Mouse (Mus musculus) midbrain, postnatal 0 days (tissue): ENCODE data around the gene Ctdspl. TPM values are rescaled to one million over a fixed set of nuclear protein-coding genes. Genes with fewer than 3 reads are reported as not detected.

Experiments
- ATAC-seq: fragments of 200-750 bp; cut with Nextera tagmentation; 2 replicates; pipeline ENCODE4 v1.8.0; 2017; ENCODE audit warnings: moderate number of reproducible peaks, mild to moderate bottlenecking, moderate TSS enrichment, moderate library complexity; ENCODE audit not compliant: low FRiP score
- DNase-seq: peaks from one replicate; pipeline ENCODE4 v3.0.0-alpha.2; 2015; ENCODE audit warnings: low spot score
- H3K27ac ChIP-seq: fragments of 300-500 bp; sonication (generic); 2 replicates; pipeline ENCODE4 v1.5.1; 2014; ENCODE audit warnings: low read depth, mild to moderate bottlenecking, low read length, mixed read lengths
- H3K27me3 ChIP-seq: fragments of 300-500 bp; sonication (generic); 2 replicates; pipeline ENCODE4 v1.6.1; 2014; ENCODE audit warnings: low read length, control low read depth, mixed read lengths; ENCODE audit not compliant: insufficient read depth
- H3K36me3 ChIP-seq: fragments of 300-500 bp; sonication (generic); 2 replicates; pipeline ENCODE4 v1.6.1; 2014; ENCODE audit warnings: low read length, control low read depth, mixed read lengths; ENCODE audit not compliant: insufficient read depth
- H3K4me1 ChIP-seq: fragments of 300-500 bp; sonication (generic); 2 replicates; pipeline ENCODE4 v1.6.1; 2014; ENCODE audit warnings: mild to moderate bottlenecking, control low read depth, antibody characterized with exemption, low read length, mixed read lengths; ENCODE audit not compliant: insufficient read depth
- H3K4me2 ChIP-seq: fragments of 300-500 bp; sonication (generic); 2 replicates; pipeline ENCODE4 v1.6.1; 2014; ENCODE audit warnings: low read depth, mild to moderate bottlenecking, low read length, mixed read lengths; ENCODE audit not compliant: poor library complexity, severe bottlenecking
- H3K4me3 ChIP-seq: fragments of 300-500 bp; sonication (generic); 2 replicates; pipeline ENCODE4 v1.5.1; 2014; ENCODE audit warnings: low read depth, mild to moderate bottlenecking, low read length, moderate library complexity
- H3K9ac ChIP-seq: fragments of 300-500 bp; sonication (generic); replicated peaks from 2 replicates; pipeline ENCODE4 v1.6.1; 2014; ENCODE audit warnings: mild to moderate bottlenecking, low read length, moderate library complexity, mixed read lengths; ENCODE audit not compliant: poor library complexity, severe bottlenecking
- H3K9me3 ChIP-seq: fragments of 300-500 bp; sonication (generic); 2 replicates; pipeline ENCODE4 v1.6.1; 2016; ENCODE audit warnings: low read length, control low read depth
- CTCF ChIP-seq: IDR thresholded peaks from 2 replicates; pipeline ENCODE4 v1.5.1; 2016; ENCODE audit warnings: antibody characterized with exemption, mild to moderate bottlenecking
- WGBS: fragments of 180-500 bp; shearing (Covaris S2); extraction: QIAGEN DNeasy Blood & Tissue Kit; methylation state at CpG from one replicate; pipeline ENCODE4 v1.1.7; 2014; 5-methylcytosine and 5-hydroxymethylcytosine counted together
- polyA plus RNA-seq: library from polyadenylated mRNA; unstranded; fragments of >200 nt; fragmentation: Nextera tagmentation; extraction: Ambion mirVana; gene quantifications from 2 replicates; pipeline ENCODE4 v1.2.1, GENCODE M21; 2015
- total RNA-seq: library from RNA; depleted of rRNA; stranded (reverse); fragments of >200 nt; gene quantifications from 2 replicates; pipeline ENCODE4 v1.2.3, GENCODE M21; 2014

Gene Ctdspl
- total and polyA plus RNA-seq, 2 experiments from 2014 or later: 7.1 to 11.9 TPM

DNA sequence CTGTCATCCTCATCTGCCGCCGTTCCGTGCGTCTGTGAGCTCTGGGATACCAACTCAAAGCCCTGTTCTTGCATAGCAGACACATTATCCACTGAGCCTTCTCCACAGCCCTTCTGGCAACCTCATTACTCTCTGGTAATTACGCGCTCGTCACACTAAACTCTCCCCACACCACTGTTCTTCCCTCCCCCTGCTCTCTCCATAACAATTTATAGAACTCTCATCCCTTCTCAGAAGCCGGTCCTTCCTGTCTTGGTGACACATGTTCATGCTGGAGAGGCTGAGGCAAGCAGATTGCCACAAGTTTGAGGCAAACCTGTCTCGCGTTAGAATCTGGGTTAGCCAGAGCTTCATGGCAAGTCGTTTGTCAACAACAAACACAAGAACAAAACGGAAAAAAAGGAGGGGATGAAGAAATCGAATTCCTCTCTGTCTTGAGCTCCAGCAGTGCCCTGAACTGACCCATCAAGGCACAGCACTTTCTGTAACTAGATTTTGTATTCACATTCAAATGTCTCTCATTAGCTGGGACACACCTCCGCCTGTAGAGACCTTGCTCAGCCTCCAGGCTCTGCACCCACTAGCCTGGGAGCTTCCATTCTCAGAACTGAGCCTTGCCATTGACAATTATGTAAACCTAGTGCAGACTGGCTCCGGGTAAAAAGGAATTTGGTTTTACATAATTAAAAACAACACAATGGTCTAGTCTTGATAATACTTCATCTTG is 79.2 kb downstream of the Ctdspl start:
- ATAC-seq: no peak

DNA sequence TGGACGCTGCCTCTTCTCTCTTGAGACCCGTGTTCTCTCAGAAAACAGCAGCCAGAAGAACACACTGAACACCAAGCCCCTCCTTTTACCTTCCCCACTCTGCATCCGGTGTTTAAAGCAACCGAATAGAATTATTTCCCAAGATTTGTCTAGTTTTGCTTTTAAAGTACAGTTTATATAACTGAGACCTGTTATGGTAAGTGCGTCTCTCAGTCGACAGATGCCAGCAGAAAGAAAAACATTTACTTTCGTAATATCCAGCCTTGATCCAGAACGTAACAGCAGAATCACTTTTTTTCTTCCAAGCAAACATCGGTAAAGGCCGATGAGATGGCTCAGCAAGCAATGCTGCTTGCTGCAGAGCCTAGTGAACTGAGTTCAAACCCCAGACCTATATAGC is 81.0 kb downstream of the Ctdspl start:
- Histone ChIP-seq H3K27me3 (no peaks in the 10 kb centered on the region), H3K4me2 (no peak overlapping the region), H3K9ac (no peak overlapping the region), H3K9me3 (no peaks in the 10 kb centered on the region), H3K4me1 (no peaks in the 10 kb centered on the region), H3K4me3 (no peak overlapping the region), H3K36me3 (no peaks in the 10 kb centered on the region; the same call in 1 of the 2 replicates), H3K27ac (no peak overlapping the region)
- no peak for TF ChIP-seq CTCF
- no peak for DNase-seq
- no peak for ATAC-seq
- 83% methylated on average over 10 of the region's 10 CpGs for WGBS

More for the DNA sequence above, 79.2 kb downstream of the Ctdspl start:
- Histone ChIP-seq H3K9ac (no peak overlapping the region), H3K27me3 (no peaks in the 10 kb centered on the region), H3K4me1 (no peaks in the 10 kb centered on the region), H3K4me3 (no peak overlapping the region), H3K9me3 (no peaks in the 10 kb centered on the region), H3K36me3 (no peaks in the 10 kb centered on the region), H3K27ac (no peak overlapping the region), H3K4me2 (no peak overlapping the region)
- 73% methylated on average over 15 of the region's 15 CpGs for WGBS
- no peak for TF ChIP-seq CTCF
- DNase-seq: peak; percentile 21

DNA sequence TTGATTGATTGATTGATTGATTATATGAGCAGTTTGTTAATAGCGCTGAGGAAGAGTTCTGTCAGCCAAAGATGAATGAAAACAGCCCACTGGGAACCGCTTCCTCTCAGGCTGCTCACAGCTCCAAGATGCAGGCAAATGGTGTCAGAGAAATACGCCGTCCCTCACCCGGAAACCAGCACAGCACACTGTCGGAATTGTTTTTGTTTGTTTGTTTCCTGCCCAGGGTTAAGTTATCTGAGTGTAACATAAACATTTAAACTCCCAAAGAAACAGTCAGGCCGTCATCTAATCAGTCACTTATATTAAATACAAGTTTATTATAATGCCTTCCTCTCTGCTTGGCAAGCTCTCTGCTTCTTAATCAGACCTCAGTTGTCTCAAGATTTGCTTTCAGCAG is 82.6 kb downstream of the Ctdspl start:
- Histone ChIP-seq H3K36me3 (no peaks in the 10 kb centered on the region; the same call in 1 of the 2 replicates), H3K27ac (no peak overlapping the region), H3K4me3 (no peak overlapping the region), H3K4me1 (no peaks in the 10 kb centered on the region), H3K9me3 (no peaks in the 10 kb centered on the region), H3K27me3 (no peaks in the 10 kb centered on the region), H3K9ac (no peak overlapping the region), H3K4me2 (no peak overlapping the region)
- ATAC-seq (no peak), DNase-seq (no peak)
- no peak for TF ChIP-seq CTCF
- 80% methylated on average over 7 of the region's 7 CpGs for WGBS

DNA sequence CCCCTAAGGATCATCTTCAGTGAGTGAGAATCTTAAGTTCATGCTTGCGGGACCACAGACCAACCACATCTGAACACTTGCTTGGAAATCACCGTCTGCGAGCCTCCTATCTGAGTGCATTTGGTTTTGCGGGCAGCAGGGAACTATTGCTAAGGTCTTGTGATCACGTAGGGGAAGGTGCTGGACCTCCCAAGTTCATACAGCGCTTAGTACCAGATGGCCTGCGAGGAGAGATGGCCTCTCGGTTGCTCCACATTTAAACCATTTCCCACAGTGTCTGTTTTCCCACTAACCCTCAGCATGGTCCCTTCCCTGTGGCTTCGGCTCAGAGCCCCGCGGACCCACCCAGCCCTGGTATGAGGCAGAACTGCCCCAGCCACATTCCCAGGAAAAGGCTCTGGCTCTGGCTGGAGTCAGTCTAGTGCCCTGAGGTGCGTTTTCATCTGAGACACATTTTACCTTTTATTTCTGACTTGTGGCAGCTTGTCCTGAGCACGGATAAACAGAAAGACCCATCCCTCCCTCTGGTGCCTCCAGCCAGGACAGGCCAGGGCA is 84.0 kb downstream of the Ctdspl start:
- WGBS: 92% methylated on average over 13 of the region's 13 CpGs
- H3K27ac ChIP-seq: no peak overlapping the region
- no peaks in the 10 kb centered on the region for H3K27me3 ChIP-seq
- ATAC-seq (no peak), DNase-seq (no peak)
- H3K36me3 ChIP-seq: peaks cover 4% of the 10 kb centered on the region; the same call in 1 of the 2 replicates
- H3K4me3 ChIP-seq: no peak overlapping the region
- no peak for TF ChIP-seq CTCF
- H3K9ac ChIP-seq: no peak overlapping the region
- H3K9me3 ChIP-seq: no peaks in the 10 kb centered on the region
- no peak overlapping the region for H3K4me2 ChIP-seq
- no peaks in the 10 kb centered on the region for H3K4me1 ChIP-seq

DNA sequence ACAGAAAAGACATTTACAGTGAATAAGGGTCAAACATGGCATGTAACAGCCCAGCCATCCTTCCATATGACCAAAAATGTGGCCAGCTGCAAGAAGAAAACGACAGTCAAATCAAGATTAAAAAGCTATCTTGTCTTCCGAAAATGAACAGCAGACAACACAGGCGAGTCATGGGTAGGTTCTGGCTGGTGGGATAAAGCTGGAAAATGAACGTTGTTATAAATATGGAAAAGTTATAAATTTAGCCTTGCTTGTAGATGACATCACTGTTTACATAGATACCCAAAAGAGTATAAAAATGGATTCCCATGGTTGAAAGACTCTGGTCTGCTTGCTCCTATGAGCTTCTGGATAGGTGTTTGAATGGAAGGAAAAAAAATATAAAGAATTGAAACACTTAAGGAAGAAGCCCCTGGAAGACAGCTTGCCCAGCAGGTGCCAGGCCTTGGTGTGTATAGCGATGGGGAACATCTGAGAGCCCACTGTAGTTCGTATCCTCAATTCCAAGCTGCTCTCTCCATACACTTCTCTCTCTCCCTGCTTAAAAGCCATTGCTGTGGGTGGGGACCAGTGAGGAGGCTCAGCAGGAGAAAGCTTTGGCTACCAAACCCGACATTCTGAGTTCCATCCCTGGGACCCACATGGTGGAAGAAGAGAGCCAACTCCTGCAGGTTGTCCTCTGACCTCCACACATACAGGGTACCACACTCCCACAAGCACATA is 90.7 kb downstream of the Ctdspl start:
- DNase-seq: no peak
- TF ChIP-seq CTCF: no peak
- no peak overlapping the region for H3K4me3 ChIP-seq
- no peak overlapping the region for H3K27ac ChIP-seq
- H3K9me3 ChIP-seq: no peaks in the 10 kb centered on the region
- no peak overlapping the region for H3K9ac ChIP-seq
- ATAC-seq: no peak
- no peaks in the 10 kb centered on the region for H3K27me3 ChIP-seq
- 84% methylated on average over 7 of the region's 7 CpGs for WGBS
- peaks cover 16% of the 10 kb centered on the region for H3K36me3 ChIP-seq
- H3K4me2 ChIP-seq: no peak overlapping the region
- no peaks in the 10 kb centered on the region for H3K4me1 ChIP-seq

DNA sequence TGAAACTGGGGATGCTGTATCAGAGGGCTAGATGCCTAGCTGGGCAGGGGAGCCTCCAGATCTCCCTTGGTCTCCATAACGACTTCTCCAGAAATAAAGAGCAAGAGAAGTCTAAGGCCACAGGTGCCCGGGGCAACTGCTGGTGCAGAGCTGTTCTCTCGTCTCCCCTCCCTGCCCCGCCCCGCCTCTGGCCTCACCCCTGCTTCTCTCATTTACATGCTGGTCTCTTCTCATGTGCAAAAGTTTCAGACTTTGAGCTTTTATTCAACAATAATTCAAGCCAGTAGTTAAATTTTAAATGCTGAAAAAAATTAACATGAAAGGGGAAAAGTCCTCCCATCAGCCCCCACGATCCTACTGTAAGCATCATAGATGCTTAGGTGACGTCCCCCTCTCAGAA is 95.5 kb downstream of the Ctdspl start:
- Histone ChIP-seq H3K9ac (no peak overlapping the region), H3K4me3 (no peak overlapping the region), H3K4me1 (no peaks in the 10 kb centered on the region), H3K4me2 (no peak overlapping the region), H3K27ac (no peak overlapping the region), H3K9me3 (no peaks in the 10 kb centered on the region), H3K27me3 (no peaks in the 10 kb centered on the region), H3K36me3 (peaks cover 13% of the 10 kb centered on the region)
- ATAC-seq (no peak), DNase-seq (no peak)
- no peak for TF ChIP-seq CTCF
- WGBS: 78% methylated on average over 7 of the region's 7 CpGs
